Mouse (Mus musculus) testis, adult 2 months (tissue): Measurements from ENCODE around the gene Rad21l.

Experiments
- CTCF ChIP-seq: fragments of 200-500 bp; IDR thresholded peaks from 2 replicates; pipeline ENCODE4 v1.5.1; 2012; ENCODE audit warnings: low read depth, mild to moderate bottlenecking, inconsistent platforms, low read length, moderate library complexity; ENCODE audit not compliant: control insufficient read depth, insufficient read depth, insufficient replicate concordance
- POLR2A ChIP-seq: fragments of 200-500 bp; IDR thresholded peaks from 2 replicates; pipeline ENCODE4 v1.6.1; 2012; ENCODE audit warnings: low read depth, mild to moderate bottlenecking, inconsistent platforms, low read length, moderate library complexity; ENCODE audit not compliant: control insufficient read depth

GRCm38 (mm10) chr2:151701231-151702145 lies 33.2 kb upstream of the Rad21l start, which contains the start of gene Tmem74b:
- TF ChIP-seq CTCF: no peak
- TF ChIP-seq POLR2A: no peak
